Mouse (Mus musculus): ENCODE results near the gene Aip. TPM values are rescaled to one million over a fixed set of nuclear protein-coding genes. Genes with fewer than 3 reads are reported as not detected.
"Not testable (repeated sequence)": the region's sequence is repeated elsewhere in the genome, so short reads cannot be mapped to it uniquely, and the experiment has no call there.

Gene Aip
- total RNA-seq, 2 experiments from 2014 or later: 54.8 to 64.8 TPM

- intact Hi-C loops (cut with DNase I): no loop called here
- no peak for DNase-seq
Observed at GRCm38 (mm10) chr19:4136463-4136862, 10.8 kb upstream of the Aip start.

- DNase-seq; intact Hi-C loops (cut with DNase I): not testable (repeated sequence)
Observed at GRCm38 (mm10) chr19:4135963-4136345, 10.3 kb upstream of the Aip start.

GRCm38 (mm10) chr19:4135229-4135962, 9.7 kb upstream of the Aip start:
- DNase-seq; intact Hi-C loops (cut with DNase I): not testable (repeated sequence)

GRCm38 (mm10) chr19:4134354-4134753, 8.7 kb upstream of the Aip start:
- intact Hi-C loops (cut with DNase I): no loop called here
- DNase-seq: no peak

- DNase-seq: no peak
- intact Hi-C loops (cut with DNase I): no loop called here
Observed at GRCm38 (mm10) chr19:4131768-4132167, 6.1 kb upstream of the Aip start.

GRCm38 (mm10) chr19:4131075-4131474, 5.4 kb upstream of the Aip start:
- DNase-seq: no peak
- intact Hi-C loops (cut with DNase I): no loop called here

- intact Hi-C loops (cut with DNase I): no loop called here
Observed at GRCm38 (mm10) chr19:4130106-4130505, 4.4 kb upstream of the Aip start.

GRCm38 (mm10) chr19:4129462-4129861, 3.8 kb upstream of the Aip start:
- intact Hi-C loops (cut with DNase I): no loop called here
- no peak for DNase-seq

More at GRCm38 (mm10) chr19:4130106-4130505, 4.4 kb upstream of the Aip start:
- DNase-seq: no peak

- intact Hi-C loops (cut with DNase I): no loop called here
- no peak for DNase-seq
Observed at GRCm38 (mm10) chr19:4126759-4127495, 1.3 kb upstream of the Aip start.

- intact Hi-C loops (cut with DNase I); DNase-seq: not testable (repeated sequence)
Observed at GRCm38 (mm10) chr19:4125268-4125667, 390 bp downstream of the Aip start.

- intact Hi-C loops (cut with DNase I): no loop called here
- no peak for DNase-seq
Observed at GRCm38 (mm10) chr19:4124432-4124831, 1.2 kb downstream of the Aip start.

- DNase-seq: no peak
- intact Hi-C loops (cut with DNase I): no loop called here
Observed at GRCm38 (mm10) chr19:4122411-4123370, 3.0 kb downstream of the Aip start.

GRCm38 (mm10) chr19:4121896-4122295, 3.8 kb downstream of the Aip start:
- intact Hi-C loops (cut with DNase I); DNase-seq: not testable (repeated sequence)

- DNase-seq: peak; percentile 98
- intact Hi-C loops (cut with DNase I): no loop called here
Observed at GRCm38 (mm10) chr19:4121097-4121805, 4.4 kb downstream of the Aip start.

- DNase-seq: no peak
- intact Hi-C loops (cut with DNase I): no loop called here
Observed at GRCm38 (mm10) chr19:4120496-4120895, 5.2 kb downstream of the Aip start.

- no peak for DNase-seq
- intact Hi-C loops (cut with DNase I): no loop called here
Observed at GRCm38 (mm10) chr19:4119716-4120487, 5.8 kb downstream of the Aip start.

- DNase-seq: no peak
Observed at GRCm38 (mm10) chr19:4118350-4118749, 7.3 kb downstream of the Aip start.

GRCm38 (mm10) chr19:4117006-4117405, 8.7 kb downstream of the Aip start:
- DNase-seq: no peak
- intact Hi-C loops (cut with DNase I): no loop called here

More at GRCm38 (mm10) chr19:4118350-4118749, 7.3 kb downstream of the Aip start:
- intact Hi-C loops (cut with DNase I): no loop called here

- DNase-seq: no peak
- intact Hi-C loops (cut with DNase I): no loop called here
Observed at GRCm38 (mm10) chr19:4115816-4116215, 9.8 kb downstream of the Aip start.

- no peak for DNase-seq
- intact Hi-C loops (cut with DNase I): no loop called here
Observed at GRCm38 (mm10) chr19:4115144-4115543, 10.5 kb downstream of the Aip start.
